Mouse (Mus musculus) retina, postnatal 1 day (tissue): ENCODE data around the gene Mbnl2.

ENCODE experiments used
- DNase-seq: peaks from one replicate; pipeline ENCODE4 v3.0.0-alpha.2; 2012

Mbnl2 gene

DNA sequence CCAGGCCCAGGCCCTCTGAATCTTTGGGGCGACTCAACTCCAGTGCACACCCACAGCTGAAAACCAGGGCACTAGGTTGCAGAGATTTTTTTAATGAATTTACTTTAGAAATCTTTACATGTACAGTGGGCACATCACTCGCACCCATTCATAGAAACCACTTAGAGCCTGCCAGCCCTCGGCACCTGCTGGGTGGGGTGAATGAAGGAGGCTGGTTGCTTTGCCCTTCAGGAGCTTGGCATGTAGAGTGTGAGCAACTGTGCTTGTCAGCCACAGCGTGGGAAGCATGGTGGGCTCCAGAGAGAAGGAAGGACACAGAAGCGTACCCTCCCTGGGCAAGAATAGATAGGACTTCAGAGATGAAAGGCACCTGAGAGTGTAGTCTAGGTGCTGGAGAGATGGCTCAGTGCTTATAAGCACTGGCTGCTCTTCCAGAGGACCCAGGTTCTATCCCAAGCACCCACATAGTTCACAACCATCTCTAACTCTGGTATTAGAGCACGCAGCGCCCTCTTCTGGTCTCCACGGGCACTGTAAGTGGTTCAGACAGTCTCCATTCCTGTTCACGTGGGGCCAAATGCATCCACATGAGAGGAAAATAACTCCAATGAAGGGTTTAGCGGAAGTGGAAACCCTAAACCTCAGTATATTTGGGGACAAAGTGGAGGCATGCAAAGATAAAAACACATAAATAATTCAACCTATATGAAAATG, 114.9 kb downstream of the Mbnl2 start:
- DNase-seq, result no peak

DNA sequence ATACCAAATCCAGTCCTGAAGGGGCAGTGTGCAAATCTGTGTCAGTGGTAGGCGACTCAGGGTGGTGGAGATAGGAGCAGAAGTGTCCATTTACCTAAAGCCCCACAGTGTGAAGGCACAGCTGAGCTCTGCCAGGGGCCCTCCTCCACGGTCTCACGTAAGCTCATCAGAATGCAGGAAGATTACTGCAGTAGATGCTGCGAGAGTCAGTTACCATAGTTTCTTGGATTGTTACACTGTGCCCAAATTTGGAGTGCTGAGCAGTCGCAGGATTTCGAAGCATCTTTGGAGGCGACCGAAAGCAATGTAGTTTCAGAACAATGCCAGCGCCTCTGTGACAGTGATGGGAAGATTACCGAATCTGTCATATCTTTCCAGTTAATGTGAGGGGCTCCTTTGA, 116.2 kb downstream of the Mbnl2 start:
- DNase-seq, result no peak

DNA sequence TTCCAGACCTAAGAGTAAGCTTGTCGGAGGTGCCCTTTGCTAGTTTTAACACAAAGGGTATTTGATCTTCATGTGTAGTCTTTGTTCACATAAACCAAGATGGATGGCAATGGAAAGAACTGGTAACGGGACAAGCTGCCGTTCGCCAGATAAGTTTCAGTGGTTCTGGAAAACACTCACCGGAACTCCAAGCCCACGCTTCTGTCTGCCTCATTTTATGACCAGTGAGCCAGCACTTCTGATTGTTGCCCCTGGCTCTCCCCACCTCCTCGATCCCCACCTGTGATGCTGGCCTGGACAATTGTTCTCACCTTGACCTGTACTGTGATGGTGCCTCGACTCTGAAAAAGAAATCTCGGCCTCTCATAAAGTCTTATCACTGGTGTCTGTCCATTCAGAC, 117.0 kb downstream of the Mbnl2 start:
- no peak for DNase-seq

GRCm38 (mm10) chr14:120393441-120393840, 118.0 kb downstream of the Mbnl2 start:
- DNase-seq, result no peak

DNA sequence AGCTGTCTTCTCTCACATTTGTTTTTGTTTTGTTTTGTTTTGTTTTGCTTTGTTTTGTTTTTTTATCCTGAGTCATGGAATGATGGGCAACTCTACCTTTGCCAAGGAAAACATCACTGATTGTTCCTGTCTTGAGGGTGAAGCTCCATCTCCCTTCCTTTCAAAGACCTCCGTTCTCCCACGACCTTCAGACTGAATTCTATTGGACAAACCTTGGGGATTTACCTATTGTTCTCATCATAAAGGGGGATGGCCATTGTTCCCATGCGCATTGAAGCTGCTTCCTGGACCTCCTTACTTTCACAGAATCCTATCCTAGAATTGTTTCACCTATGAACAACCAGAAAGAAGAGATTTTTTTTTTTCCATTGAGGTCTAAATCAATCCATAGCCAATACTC, 118.7 kb downstream of the Mbnl2 start:
- DNase-seq, result no peak

GRCm38 (mm10) chr14:120394827-120395226, 119.4 kb downstream of the Mbnl2 start:
- no peak for DNase-seq

DNA sequence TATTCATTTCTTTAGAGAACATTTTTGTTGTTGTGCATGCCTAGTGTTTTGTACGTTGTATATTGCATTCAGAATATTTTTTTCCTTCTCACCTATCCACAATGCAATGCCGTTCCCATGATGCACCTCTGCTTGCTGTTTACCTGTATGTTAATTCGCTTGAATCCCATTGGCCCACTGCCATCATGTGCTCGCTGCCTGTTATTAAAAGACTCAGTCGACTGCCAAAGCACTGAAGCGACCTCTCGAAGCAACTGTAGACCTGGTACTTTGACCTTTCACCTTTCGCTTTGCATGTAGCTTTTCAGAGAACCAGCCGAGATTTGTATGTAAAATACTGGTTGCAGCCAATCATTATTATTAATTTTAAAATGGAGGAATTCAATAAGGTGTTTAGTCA, 120.0 kb downstream of the Mbnl2 start:
- DNase-seq, result no peak

GRCm38 (mm10) chr14:120397871-120398647, 122.6 kb downstream of the Mbnl2 start:
- DNase-seq, result peak; percentile 79

- no peak for DNase-seq
Observed at GRCm38 (mm10) chr14:120399614-120400013, 124.1 kb downstream of the Mbnl2 start.

DNA sequence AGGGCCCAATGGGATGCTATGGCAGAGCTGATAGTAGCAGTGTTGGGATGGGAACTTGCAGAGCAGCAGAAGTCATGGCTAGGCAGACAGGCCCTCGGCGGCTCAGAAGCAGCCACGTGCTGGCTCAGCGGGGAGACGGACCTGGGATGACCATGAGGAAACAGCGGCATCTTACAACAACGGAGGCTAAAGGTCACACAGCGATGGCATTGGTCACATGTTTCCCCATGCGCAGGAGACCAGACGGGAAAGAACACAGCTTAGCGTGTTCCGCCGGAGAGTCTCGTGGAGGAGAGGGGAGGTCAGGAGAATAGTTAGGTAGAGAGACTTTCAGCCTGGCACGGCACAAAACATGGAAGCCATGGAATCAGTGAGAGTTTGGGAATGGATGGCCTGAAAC, 125.7 kb downstream of the Mbnl2 start:
- no peak for DNase-seq

DNA sequence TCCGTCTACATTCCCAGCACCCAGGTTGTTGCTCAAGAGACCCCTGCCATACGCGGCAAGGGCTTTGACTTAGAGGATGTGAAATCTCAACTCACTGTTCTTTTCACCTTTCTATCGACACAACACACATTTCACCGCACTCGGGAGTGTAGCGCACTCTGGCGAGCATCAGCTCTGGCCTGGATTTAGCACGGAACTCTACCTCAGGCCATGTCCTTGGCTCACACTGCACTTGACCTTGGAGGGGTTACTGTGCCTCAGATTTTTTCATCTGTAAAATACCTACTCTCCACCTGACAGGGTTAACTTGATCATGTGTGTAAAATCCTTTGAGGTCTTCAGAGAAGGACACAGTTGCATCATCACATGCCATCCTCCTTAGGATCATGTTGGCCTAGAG, 127.2 kb downstream of the Mbnl2 start:
- DNase-seq, result no peak

DNA sequence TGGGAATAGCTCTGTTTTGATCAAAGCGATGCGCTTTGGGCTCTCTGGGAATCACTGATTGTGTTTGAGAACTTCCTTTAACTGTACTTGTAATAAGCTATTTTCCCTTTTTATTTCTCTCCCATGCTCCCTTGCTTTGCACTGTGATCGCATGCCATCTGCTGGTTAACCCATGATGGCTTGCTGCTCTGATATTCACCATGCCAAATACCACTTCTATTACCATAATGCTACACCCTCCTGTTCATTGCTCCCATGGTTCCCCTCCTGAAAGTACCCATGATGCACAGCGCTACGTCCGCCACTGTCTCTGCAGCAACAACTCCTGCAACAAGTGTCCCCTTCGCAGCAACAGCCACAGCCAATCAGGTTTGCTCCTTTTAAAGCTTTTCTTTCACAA, 128.9 kb downstream of the Mbnl2 start:
- DNase-seq, result no peak

DNA sequence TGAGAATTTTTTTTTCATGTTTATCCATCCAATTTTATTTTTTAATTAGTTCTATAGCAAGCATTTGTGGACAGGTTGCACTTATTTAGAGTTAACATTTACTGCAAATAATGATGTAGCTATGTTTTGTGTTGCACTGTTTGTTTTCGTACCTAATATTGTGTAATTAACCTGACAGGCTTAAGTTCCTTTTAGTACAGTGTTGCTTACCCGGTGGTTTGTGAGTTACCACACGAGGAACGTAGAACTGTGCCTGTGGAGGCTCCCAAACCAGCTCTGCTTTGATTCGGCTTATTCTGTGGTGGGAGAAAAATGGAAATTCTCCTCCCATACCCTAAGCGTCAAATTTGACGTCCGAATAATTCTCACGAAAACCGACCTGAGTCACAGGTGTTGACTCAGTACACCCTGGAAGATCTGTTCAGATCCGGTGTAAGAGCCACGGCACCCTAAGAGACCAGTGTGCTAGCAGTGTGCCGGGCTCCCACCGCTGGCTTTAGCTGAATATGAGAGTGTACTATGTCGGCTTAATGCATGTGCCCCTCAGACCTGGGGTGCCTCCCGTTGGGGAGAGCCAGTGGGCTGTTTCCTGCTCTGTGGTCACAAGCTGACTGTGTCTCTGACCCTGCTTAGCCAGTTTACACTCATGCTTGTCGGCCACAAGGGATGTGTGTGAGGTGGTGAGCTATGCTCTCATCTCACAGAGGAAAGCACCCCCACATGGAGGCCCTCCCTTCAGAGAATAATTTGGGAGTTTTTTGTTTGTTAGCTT, 129.5 kb downstream of the Mbnl2 start:
- no peak for DNase-seq

GRCm38 (mm10) chr14:120405597-120405996, 130.1 kb downstream of the Mbnl2 start:
- no peak for DNase-seq

DNA sequence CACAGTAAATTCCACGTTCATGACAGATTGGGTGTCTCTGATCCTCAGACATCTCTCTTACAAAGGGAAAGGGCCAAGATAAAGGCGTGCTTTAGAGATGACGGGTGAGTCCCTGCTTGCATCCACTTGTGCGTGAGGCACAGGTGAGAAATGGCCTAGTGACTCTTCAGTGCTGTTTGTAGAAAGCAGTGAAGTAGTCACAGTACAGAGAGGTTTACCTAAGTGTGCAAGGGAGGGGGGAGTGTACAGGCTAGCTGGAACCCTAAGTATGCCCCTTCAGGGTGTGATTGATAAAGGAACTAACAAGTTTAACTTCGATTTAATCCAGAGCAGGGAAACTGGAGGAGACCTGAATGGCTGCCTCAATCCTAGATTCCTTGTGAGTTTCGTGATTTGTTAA, 130.8 kb downstream of the Mbnl2 start:
- DNase-seq, result no peak

DNA sequence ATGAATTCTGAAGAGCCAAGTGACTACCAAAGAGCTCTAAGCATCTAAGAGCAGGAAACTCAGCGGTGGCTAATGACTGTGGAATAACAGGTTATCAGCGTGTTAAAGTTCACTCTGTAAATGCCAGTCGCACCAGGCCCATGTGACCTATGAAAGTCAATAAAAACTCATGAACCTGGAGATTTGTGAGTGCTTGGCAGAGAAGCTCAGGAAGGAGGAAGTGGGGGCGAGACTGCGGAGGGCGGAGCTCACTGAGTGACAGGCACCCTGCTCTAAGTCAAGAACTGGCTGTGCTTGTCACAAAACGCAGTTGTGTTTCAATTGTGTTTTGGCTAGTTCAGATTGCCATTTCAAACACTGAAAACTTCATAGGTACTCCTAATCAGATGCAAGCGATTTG, 131.4 kb downstream of the Mbnl2 start:
- no peak for DNase-seq

DNA sequence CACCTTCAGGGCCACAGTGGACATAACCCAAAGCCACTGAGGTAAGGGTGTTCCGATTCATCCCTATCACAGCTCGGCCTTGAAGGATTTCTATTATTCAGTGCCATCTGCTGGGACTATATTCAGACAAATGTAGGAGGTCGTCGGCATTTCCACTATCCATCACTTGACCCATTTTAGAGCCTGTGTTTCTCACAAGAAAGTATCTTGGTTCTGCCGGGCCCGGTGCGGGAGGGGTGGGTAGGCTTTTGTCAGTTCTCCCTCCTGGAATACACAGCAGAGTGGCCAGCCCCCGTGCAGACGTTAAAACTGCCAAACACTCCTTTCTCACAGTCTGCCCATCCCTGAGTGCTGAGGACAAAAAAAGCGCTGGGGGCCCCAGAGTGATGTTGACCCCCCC, 134.4 kb downstream of the Mbnl2 start:
- no peak for DNase-seq

GRCm38 (mm10) chr14:120416886-120417285, 141.4 kb downstream of the Mbnl2 start:
- no peak for DNase-seq

GRCm38 (mm10) chr14:120418964-120419363, 143.5 kb downstream of the Mbnl2 start:
- DNase-seq, result peak; percentile 27

GRCm38 (mm10) chr14:120428497-120428896, 153.0 kb downstream of the Mbnl2 start:
- DNase-seq, result no peak

DNA sequence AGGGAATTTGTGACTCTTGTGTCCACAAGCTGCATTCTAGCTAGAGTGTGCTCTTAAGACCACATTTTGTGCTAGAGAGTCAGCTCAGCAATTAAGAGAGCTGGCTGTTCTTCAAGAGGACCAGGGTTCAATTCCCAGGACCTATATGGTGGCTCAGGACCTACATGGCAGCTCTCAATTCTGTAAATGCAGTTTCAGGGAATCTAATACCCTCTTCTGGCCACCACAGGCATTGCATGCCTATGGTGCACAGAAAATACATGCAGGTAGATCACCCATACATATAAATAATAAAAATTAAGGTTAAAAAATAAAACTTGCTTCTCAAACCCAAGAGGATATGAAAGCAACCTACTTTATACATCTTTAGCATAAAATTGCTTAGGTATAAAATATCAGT, 157.3 kb downstream of the Mbnl2 start:
- DNase-seq, result peak; percentile 30

DNA sequence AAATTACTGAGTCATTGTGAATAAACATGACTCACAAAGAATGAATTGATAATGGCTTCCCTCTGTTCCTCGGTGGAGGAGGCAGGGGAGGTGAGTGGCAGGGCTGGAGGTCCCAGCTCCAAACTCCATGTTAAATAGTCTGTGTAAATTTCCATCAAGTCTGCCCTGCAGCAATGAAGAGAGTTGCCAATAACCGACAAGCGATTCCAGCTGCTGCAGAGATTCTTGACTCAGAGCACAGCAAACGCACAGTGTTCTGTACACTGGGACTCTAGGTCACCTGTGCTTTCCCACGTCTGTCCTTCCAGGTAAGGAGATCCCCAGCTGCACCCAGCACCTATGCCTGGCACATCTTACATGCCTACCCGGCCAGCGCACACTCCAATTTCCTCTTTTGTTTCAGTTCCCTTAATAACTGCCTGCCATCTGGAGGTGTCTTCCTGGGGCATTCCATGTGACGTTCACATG, 158.5 kb downstream of the Mbnl2 start:
- DNase-seq, result peak; percentile 47

DNA sequence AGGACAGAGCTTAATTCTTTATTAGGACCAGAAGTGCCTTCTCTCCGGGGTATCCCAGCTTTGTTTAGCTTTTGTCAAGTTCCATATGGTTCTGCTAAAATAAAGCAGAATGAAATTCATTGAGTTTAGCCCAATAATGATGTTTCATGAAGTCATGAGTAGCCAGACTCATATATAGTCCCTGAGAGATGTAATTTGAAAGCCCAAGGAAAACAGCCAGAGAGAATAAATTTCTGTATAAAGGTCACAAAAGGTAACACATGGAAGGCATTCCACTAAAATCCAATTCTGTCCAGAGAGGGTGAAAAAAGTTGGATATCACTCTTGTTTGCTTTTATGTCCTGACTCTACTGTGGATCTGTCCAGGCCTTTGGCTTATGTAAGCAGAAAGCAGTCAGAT, 159.4 kb downstream of the Mbnl2 start:
- DNase-seq, result no peak

DNA sequence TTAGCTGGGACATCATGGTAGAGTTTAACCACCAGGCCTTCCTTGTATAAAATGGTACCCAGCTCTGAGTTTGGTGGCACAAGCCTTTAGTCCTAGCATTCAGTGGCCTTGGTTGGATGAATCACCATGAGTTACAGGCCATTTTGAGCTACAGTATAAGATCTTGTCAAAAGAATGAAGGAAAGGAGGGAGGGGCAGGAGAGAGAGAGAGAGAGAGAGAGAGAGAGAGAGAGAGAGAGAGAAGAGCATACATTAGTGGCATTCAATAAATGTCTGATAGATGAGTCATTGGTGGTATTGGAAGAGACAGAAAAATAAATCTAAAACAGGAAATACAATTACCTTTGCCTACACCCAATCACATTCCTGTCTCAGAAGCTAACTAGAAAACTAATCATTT, 165.2 kb downstream of the Mbnl2 start:
- no peak for DNase-seq
